Mouse (Mus musculus): ENCODE results near the gene Taf1c.
A peak's percentile ranks its signal among the peaks of the same experiment; 100 is the strongest.

The Taf1c gene

DNA sequence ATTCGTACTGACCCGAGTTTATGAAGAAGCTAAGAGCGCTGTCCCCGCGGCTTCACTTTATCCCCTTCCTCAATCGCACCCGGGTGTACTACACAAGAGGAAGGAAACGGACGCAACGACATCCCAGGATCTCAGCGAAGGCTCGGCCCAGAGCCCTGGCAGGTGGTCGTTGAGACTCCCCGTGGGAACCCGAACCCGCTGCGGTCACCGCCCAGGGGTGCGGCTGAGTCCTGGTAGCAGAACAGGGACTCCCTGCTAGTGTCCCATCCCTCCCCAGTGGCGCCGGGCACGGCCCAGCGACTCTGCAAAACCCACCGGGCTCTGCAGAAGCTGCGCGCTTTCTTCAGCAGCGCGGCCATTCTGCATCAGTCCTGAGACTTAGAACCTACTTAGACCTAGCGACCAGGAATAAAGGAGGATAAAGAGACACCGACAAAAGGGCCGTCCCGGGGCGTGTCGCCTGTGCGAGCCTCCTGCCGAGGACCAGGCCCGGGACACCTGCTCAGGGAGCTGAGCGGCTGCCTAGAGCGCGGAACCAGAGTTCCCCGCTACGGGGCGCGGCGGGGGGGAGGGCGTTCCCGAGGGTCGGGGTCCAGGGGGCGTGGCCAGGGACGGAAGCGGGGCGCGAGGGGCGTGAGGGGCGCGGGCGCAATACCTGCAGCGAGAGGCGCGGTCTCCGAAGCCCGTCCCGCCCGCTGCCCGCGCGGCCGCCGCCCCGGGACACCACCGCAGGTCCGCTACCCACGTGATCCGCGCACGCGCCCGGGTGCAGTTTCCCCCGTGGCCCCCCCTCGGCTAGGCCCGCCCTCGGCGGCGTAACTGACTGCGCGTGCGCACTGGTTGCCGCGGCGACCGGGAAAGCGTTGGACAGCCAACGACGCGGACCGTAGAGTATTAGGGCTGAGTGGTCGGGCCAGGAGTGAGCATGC lies 30.3 kb downstream of the Taf1c start, which contains the start of the genes Hsdl1 and Dnaaf1:
Gene Hsdl1, minus strand, starts transcription at position 747 of the 929 bp plus-strand sequence.
Gene Dnaaf1, plus strand, starts transcription at position 799 of the 929 bp plus-strand sequence.
- peak; percentile 95 for DNase-seq (ENCODE audit: low spot score in 2 of 2)

DNA sequence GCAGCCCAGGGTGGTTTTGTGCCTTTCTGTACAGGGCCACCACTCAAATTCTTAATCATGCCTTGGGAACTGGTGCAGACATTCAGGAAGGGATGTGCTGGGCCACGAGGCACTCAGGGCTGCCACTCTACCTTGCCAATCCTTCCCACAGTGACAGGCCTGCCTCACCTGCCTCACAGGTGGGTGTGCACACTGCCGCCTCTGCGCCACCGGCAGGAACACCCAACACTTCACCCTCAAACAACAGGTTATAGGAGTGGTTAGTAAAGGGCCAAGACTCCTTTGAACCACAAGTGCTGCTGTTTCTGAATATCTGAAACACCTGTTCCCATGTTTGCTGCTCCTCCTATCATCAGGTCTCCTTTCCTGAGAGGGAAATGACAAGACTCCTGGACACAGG lies 32.6 kb downstream of the Taf1c start:
- no peak for DNase-seq (ENCODE audit: low spot score in 2 of 2)

DNA sequence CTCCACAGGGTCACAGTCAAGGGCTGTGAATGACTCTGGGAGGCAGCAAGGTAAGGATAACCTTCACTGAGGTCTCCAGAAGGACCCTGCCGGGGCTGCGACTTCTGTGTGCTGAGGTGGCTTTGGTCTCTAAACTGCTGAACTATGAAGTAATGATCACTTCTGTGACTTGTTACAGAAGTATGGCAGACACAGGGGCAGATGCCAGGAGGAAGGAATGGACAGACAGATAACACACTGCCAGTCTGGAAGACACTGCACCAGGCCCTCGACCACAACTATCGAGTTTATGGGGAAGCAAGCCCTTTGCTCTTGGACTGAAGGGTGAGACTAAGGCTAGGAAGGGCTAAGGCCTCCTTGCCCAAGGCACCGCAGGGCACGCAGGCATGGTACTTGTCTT lies 33.9 kb downstream of the Taf1c start:
- DNase-seq (ENCODE audit: low spot score in 2 of 2): no peak

DNA sequence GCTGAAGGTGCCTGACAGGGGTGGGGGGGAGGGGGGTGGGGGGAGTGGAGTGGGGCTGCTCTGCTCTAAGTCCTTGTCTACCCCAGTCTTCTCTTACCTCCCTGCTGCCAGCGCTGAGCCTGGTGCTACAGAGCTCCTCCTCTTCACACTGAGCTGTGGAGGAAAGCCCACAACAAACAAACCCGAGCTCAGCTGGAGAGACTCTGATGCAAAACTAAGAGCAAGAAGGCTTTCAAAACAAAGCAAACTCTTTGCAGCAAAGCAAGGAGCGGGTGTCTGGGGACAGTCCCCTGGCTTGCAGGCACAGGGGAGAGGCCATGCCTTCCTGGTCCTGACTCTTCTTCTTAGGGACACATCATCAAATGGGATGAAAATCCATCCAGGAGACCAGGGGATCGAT lies 35.1 kb downstream of the Taf1c start:
- DNase-seq (ENCODE audit: low spot score in 2 of 2): no peak

DNA sequence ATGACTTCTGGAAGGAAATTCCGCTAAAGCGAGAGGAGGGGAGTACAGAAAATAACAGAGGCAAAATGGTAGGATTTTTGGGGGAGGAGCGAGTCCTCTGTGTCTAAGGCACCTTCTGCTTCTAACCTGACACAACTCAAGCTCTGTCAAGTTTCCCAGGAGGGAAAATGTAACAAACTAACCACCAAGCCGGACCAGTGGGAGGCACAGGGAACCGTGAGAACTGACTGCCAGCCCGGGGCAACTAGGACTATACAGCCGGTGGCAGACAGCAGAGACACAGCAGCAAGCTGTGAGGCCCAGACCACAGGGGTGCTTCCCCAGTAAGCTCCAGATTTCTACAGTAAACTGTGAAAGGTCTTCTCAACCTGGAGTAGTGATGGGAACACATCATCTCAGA lies 36.1 kb downstream of the Taf1c start:
- no peak for DNase-seq (ENCODE audit: low spot score in 2 of 2)

DNA sequence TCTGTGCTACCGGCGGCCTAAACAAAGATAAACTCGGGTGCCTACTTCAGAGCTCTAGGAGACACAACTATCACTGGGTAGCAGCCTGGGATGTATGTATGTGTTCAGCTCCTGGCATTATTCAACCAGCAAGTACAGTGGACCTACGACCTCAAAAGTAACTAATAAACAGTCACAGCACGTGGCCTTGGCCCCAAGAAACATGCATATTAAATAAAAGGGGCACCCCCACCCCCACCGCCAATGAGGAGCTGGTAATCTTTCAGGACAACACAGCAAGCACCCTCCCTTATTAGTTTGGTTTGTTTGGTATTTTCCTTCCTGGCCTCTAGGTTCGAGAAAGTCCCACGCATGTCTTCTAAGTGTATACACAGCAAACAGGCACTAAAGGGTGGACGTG lies 36.8 kb downstream of the Taf1c start:
- DNase-seq (ENCODE audit: low spot score in 2 of 2): no peak

DNA sequence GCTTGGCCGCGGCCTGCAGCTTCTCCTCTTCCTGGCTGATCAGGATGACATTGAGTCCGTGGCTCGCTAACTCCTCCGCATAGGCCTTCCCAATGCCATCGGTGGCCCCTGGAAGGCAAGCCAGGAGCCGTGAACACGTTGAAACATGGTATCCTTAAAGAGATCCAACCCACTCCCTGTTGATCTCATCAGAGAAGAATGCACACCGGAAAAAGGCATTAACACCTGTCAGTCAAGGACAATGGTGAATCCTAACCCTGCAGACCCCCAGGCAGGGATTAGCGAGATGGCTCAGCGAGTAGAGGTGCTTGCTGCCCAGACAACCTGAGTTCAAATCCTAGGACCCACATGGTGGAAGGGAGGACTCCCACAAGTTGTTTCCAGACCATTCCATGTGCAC lies 38.7 kb downstream of the Taf1c start:
- no peak for DNase-seq (ENCODE audit: low spot score in 2 of 2)

DNA sequence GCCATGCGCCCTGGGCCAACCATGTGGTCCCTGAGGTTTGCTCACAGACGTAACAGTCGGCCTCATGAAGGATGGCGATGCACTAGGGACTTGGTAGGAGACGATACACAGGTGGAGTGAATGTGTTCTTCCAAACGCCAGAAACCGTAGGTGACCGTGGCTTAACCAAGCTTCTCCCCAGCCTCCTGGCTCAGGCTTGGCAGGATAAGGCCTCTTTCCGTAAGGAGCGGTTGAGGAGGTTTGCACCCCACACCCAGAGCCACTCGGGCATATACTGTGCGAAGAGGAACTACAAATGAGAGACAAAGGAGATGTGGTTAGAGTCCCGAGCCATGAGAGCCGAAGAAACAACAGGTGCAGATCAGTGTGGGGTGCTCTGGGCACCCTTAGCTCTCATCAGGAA lies 41.2 kb downstream of the Taf1c start:
- no peak for DNase-seq (ENCODE audit: low spot score in 2 of 2)

DNA sequence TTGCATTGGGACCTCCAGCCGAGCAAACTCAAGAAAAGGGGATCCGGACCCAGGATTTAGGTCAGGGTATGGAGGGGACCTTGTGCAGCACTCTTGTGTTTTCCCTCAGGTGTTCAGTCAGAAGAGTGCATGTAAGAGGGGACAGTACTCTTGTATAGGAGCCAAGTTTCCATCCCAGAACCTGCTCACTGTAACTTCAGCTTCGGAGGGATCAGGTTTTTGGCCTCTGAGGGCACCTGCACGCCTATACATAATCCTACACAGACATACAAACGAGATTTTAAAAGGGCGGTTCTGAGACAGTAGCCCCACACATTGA lies 45.7 kb downstream of the Taf1c start:
- DNase-seq (ENCODE audit: low spot score in 2 of 2): no peak

DNA sequence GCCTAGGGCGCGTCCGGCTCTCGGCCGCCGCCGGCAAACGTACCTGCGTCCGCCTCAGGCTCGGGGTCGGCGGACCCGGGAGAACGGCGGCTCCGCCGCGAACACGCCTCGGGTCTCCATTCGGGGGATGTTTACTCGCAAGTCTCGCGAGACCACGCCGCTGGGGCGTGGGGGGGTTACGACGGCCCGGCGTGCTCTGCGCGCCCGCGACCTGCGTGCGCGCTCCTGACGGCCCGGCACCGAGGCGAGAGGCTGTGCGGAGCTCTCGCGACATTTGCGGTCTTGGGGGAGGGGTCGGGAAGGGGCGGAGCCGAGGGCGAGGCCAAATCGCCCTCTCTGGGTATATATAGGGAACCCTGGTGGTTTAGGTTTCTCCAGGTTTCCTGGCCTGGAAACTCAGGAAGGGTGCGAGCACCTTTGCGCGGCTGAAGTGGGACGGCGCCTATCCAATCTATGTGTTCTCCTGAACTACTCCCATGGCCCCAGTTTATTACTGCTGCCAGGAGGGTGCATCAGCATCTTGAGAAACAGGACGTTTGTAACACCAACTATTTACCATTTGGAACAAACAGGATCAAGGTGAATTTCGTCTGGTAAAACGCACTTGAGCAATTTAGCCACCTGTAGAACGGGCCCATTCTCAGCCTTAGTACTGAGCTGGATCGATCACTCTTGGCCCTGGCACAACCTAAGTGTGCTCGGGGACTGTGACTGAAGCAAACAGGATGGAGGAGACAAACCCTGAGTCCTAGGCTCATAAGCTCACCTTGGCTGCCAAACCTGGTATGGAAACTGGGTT lies 46.2 kb downstream of the Taf1c start, which contains the start of gene Mbtps1:
Gene Mbtps1, minus strand, starts transcription at position 133 of the 799 bp plus-strand sequence.
- peak; percentile 97 to 99 for DNase-seq (ENCODE audit: low spot score in 2 of 2)

DNA sequence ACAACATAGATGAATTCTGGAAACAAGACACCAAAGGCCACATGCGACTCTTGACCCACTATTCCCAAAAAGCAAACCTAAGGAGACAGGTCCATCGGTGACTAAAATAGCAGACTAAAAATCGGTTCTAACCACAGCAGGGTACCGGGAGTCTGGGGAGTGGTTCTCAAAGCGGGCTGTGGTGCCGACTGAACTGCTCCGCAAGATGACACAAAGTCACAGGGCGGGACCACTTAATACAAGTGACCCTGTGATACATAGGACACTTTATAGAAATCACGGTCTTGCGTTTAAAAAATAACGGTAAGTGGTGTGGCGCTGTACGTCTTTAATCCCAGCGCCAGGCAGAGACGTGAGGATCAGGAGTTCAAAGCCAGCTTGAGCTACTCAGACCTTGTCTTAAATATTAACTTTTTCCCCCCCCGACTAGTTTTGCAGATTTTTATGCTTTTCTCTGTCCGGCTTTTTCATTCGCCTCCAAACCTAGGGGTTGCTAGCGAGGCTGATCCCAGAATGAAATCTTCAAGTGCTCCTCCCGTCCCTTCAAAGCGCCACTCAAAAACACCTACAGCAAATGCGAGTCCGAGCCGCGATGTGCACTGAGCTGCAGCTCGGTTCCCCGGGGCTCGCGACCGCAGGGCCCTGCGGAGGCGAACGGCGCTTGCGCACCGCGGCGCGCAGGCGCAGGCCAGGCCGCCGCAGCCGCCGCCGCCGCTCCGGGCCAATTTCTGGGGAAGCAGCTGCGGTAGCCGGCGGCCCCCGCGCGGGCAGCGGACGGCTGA lies 47.0 kb downstream of the Taf1c start:
- peak; percentile 13 to 76 for DNase-seq (ENCODE audit: low spot score in 2 of 2)

DNA sequence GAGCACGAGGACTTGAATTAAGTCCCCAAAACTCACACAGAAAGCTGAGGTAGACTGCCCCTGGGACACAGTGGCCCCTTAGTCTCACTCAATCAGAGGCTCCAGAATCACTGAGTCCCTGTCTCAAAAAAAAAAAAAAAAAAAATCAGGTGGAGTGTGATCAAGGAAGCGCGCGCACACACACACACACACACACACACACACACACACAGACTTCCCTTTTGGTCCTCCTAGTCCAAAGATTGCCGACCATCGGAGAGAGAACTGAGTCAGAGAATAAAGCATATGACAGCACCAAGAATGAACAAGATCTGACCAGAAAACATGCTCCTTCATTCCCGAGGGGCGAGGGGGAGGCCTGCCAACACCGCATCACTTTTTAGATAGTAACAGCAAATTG lies 47.9 kb downstream of the Taf1c start:
- no peak for DNase-seq (ENCODE audit: low spot score in 2 of 2)

DNA sequence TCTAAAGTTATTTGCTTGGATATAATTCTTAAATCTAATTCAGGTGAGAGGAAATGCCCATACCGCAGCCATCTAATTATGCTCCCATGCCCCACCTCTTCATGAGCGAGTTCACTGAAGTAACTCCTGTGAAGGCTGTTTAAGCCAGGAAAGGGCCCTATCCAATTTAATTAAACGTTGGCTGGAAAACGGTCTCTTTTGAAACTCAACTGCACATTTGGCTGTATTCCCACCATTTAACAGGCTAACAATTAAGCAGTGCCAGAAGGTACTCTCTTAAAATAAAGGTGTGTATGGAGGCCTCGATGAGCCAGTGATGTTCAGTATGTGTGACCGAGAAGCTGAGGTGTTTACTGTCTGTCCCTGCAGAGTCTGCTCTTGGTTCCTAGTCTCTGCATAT lies 49.2 kb downstream of the Taf1c start:
- no peak for DNase-seq (ENCODE audit: low spot score in 2 of 2)

DNA sequence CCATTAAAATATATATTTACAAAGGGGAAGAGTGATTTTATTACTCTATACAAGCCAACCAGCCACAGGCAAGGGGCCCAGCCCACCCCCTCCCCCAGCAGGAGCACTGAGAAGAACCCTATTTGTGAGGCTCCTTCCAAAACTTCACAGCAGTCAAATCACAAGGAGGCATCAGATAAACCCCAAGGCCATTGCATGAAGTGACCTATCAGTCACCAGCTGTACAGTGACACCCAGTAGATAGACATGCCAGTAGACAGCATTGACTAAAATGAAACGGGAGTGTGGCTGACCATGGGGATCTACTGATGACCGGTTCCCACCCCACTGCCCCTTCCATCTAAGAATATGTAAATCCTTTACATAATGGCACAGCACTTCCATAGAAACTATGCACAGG lies 52.1 kb downstream of the Taf1c start:
- DNase-seq (ENCODE audit: low spot score in 2 of 2): no peak

DNA sequence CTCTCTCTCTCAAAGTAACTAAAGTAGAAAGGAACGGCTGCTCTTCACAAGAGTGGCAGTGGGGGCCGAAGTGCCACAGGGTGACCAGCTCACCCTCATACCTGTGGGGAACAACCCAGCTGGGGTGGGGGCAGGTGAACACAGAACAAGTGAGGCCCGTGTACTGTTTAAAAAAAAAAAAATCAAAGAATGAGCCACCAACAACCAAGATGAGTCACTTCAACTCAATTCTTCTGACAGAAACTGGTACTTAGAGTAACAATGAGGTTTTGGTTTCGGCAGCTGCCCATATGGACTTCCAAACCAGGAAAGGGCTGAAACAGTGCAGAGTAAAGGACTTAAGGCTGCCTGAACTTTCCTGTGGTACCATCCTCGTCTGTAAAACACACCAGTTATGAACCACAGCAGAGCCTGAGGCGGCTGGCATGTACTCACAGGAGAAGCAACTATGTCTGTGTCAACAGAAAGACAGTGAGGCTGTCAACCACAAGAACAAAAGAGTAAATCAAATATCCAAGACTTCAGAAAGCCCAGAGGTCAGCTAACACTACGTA lies 56.4 kb downstream of the Taf1c start:
- DNase-seq (ENCODE audit: low spot score in 2 of 2): no peak

Measured in urinary bladder, postnatal 36 days (tissue).